Mouse (Mus musculus) kidney, postnatal 14 days (tissue): ENCODE data around the gene C77080.

Source experiments
- DNase-seq: peaks from one replicate; pipeline ENCODE4 v3.0.0; 2022; ENCODE audit warnings: mixed read lengths

C77080 gene

GRCm38 (mm10) chr4:129266191-129266590 is 5.0 kb upstream of the C77080 start:
- no peak for DNase-seq

DNA sequence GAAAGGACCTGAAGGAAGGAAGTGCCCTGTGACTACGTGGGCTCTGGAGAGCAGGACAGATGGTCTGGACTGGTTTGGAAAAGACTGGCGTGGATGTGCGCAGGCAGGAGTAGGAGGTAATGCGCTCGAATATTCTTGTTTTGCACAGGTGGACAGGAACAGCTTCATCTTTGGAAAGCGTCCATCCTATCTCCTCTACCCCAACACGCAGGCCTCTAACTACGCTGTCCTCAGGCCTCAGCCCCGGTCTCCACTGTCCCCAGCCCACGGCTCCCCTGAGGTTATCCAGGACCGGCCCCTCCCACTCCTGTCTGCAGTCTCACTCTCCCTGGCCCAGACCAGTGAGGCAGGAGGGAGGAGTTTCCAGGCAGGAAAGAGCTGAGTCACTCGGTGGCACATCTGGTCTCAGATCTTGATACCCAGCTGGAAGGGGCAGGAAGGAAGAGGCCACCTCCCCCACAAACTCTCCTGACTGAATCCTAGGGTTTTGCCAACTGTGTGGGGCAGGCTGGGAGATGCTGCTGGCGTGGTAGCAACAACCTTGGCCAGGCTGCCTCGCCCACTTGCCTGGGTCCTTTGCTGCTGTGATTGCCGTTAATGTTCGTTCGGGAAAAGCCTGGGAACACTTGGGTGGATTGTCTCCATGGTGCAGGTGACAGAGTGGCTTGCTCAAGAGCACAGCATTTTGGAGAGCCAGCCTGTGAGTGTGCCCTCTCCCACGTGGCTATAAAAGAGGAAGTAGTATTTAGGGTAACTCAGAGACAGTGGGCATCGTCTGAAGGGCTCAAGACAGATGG is 2.2 kb upstream of the C77080 start:
- peak; percentile 70 for DNase-seq

- DNase-seq: no peak
Observed at GRCm38 (mm10) chr4:129260678-129261077, 526 bp downstream of the C77080 start.

DNA sequence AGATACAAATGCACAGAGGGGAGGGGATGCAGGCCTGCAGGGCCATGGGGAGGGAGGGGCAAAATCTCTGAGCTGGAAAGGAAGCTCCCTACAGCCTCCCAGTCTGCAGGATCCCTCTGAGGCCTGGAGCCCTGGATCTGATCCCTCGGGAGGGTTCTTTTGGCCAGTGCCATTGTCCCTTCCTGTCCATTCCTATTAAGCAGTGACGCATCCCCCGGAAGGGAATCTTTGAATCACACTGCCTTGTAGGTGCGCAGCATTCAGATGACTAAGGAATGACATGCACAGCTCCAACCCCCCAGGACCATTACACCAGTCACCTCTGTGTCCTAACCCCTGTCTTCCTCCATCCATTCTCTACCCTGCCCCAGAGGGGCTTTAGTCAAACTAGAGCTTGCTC is 2.1 kb downstream of the C77080 start:
- DNase-seq: peak; percentile 48

GRCm38 (mm10) chr4:129256450-129257380 is 4.5 kb downstream of the C77080 start:
- DNase-seq: peak; percentile 87

DNA sequence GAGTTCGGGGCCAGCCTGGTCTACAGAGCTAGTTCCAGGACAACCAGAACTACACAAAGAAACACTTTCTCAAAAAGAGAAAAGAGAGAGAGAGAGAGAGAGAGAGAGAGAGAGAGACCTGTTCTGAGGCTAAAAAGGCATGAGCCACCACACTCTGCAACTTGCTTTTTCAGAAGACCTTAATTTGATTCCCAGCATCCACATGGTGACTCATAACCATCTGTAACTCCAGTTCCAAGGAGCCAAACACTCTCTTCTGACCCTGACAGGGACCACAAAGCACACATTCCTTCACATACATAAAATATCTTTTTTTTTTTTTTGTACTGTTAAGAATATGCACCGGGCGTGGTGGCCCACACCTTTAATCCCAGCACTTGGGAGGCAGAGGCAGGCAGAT is 6.6 kb downstream of the C77080 start:
- no peak for DNase-seq

- no peak for DNase-seq
Observed at GRCm38 (mm10) chr4:129252492-129252891, 8.7 kb downstream of the C77080 start.

GRCm38 (mm10) chr4:129251482-129252125 is 9.6 kb downstream of the C77080 start:
- peak; percentile 58 for DNase-seq

- DNase-seq: peak; percentile 90
Observed at GRCm38 (mm10) chr4:129250759-129251481, 10.3 kb downstream of the C77080 start.

DNA sequence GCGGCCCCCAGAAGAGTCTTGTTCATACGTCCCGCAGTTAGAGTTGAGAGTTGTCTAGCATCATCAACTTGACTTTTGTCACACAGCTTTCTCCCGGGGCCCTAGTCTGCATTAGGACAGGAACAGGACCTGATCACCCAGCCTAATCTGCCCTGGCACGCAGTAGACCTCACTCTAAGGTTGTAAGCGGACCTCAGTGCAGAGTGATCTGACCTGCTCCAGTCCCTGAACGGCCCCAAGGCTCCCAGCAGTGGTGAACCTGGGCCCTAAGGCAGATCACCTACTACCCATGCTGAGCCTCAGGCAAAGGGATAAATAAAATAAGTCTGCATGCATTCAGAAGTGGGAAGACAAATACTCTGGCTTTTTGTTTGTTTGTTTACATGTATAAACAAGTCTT is 11.9 kb downstream of the C77080 start:
- DNase-seq: no peak

GRCm38 (mm10) chr4:129248243-129248767 is 12.9 kb downstream of the C77080 start:
- peak; percentile 66 for DNase-seq

GRCm38 (mm10) chr4:129247381-129248242 is 13.6 kb downstream of the C77080 start:
- peak; percentile 45 for DNase-seq

- no peak for DNase-seq
Observed at GRCm38 (mm10) chr4:129246360-129247301, 14.6 kb downstream of the C77080 start.

DNA sequence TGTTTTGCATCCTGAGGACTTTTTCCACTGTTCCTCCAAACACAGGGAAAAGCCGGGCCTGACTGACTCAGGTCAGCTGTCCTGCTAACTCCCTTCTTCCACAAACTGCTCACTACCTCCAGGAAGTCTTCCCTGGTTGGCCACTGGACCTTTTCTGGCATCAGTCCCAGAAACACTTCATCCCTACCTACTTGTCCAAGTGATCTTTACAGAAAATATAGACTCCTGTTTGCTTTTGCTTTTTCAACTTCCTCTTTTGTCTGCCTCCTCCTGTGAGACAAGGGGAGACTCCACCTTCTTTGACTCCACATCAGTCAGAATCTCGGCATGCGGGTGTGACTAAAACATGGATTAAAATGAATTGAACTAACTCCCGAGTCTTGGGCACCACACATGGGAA is 16.4 kb downstream of the C77080 start:
- DNase-seq: no peak

DNA sequence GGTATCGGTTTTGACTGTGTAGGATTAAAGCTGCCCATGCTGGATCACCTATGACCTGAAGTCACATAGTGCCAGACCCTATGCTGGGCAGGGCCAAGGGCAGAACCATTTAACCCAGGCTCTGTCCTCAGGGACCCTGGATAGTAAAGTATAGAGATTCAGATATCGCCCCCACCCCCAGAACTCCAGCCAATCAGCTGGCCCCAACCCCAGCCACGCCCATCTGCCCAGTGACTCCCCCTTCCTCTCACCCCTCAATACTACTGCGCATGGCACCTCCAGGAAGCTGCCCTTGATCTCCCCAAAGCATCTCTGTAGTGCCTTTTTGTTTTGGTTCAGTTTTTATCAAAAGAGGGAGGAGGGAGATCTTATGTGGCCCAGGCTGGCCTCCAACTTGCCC is 18.4 kb downstream of the C77080 start:
- DNase-seq: no peak

DNA sequence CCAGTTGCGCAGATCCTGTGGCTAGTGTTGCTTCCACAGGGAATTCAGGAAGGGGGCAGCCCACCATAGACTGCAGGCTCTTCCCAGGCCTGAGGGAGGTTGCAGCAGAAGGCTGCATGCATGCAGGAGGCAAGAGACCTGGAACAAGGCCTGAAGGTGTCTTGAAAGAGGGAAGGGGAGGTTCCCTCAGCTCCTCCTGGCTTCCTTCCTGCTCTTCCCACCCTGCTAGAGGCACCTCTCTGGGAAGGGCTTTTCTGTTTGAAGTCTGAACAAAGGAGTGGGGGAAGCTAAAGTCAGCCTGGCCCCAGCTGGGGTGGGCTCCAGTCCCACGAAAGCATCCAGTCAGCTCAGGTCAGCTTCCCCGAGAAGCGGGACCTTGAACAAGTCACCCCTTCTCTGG is 18.9 kb downstream of the C77080 start:
- no peak for DNase-seq

GRCm38 (mm10) chr4:129241898-129242297 is 19.3 kb downstream of the C77080 start:
- DNase-seq: no peak

- peak; percentile 92 for DNase-seq
Observed at GRCm38 (mm10) chr4:129239075-129239474, 22.1 kb downstream of the C77080 start.

DNA sequence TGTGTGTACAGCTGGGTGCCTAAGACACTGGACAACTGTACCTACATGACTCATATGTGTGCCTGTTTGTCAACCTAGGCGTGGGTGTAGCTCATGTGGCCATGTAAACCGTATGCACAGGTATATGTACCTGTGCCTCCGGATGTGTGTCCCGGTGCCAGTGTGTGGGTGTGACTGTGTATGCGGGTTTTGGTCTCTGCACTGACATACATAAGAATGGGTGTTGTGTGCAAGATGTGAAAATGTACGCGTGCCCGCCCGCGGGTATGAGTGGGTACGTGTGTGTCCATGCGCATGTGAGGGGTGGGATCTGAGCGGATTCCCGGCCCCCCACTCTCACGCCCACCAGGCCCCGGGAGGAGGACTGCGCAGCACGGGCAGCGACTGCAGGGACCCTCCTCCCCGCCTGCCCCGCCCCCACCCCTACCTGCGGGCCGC is 22.6 kb downstream of the C77080 start:
- DNase-seq: no peak

GRCm38 (mm10) chr4:129237843-129238441 is 23.3 kb downstream of the C77080 start:
- peak; percentile 68 for DNase-seq
